Mouse (Mus musculus) liver, adult 10 weeks (tissue): ENCODE results near the gene Cass4. TPM values are rescaled to one million over a fixed set of nuclear protein-coding genes. Genes with fewer than 3 reads are reported as not detected.

Experiments used
- polyA plus RNA-seq: library from polyadenylated mRNA; stranded (reverse); fragments of 350-450 nt; fragmentation: Illumina TruSeq; extraction: RNeasy Lipid Tissue Mini Kit (QIAGEN cat#74804); gene quantifications from one replicate; pipeline ENCODE4 v1.2.3, GENCODE M21; 2014; ENCODE audit warnings: low read depth, low replicate concordance

Gene Cass4
- not detected for polyA plus RNA-seq

GRCm38 (mm10) chr2:172393391-172394051 lies at the start of gene Cass4:
TSS of gene Cass4 (plus strand) at chr2:172393794.

GRCm38 (mm10) chr2:172345258-172345738 lies 48.3 kb upstream of the Cass4 start, which contains the start of gene Fam210b:
TSS of gene Fam210b (plus strand) at chr2:172345565.

GRCm38 (mm10) chr2:172370411-172371223 lies 23.0 kb upstream of the Cass4 start, which contains the start of the genes Aurka and Cstf1:
TSS of gene Aurka (minus strand) at chr2:172370535.
TSS of gene Cstf1 (plus strand) at chr2:172370681.

GRCm38 (mm10) chr2:172439843-172440639 lies 46.4 kb downstream of the Cass4 start, which contains the start of gene Rtf2:
TSS of gene Rtf2 (plus strand) at chr2:172440556.

GRCm38 (mm10) chr2:172458496-172458895 lies 64.9 kb downstream of the Cass4 start, which contains the start of gene Gcnt7:
TSS of gene Gcnt7 (minus strand) at chr2:172458596.

GRCm38 (mm10) chr2:172472318-172472717 lies 78.7 kb downstream of the Cass4 start, which contains the start of gene Fam209:
TSS of gene Fam209 (plus strand) at chr2:172472520.

Other genes with a start within 250 kb of the Cass4 start
- gene Mc3r, start 145.3 kb upstream of the Cass4 start, polyA plus RNA-seq, result not detected
- 61.6 TPM for gene Fam210b, start 48.2 kb upstream of the Cass4 start, polyA plus RNA-seq
- gene Aurka, start 23.3 kb upstream of the Cass4 start, polyA plus RNA-seq, result 0.29 TPM
- gene Cstf1, start 23.1 kb upstream of the Cass4 start, polyA plus RNA-seq, result 3.0 TPM
- gene Rtf2, start 46.8 kb downstream of the Cass4 start, polyA plus RNA-seq, result 6.2 TPM
- gene Gcnt7, start 64.8 kb downstream of the Cass4 start, polyA plus RNA-seq, result not detected
- not detected for gene Fam209, start 78.7 kb downstream of the Cass4 start, polyA plus RNA-seq
- not detected for gene Tfap2c, start 155.8 kb downstream of the Cass4 start, polyA plus RNA-seq